Mouse (Mus musculus): ENCODE data around the gene Fbxl14. TPM values are rescaled to one million over a fixed set of nuclear protein-coding genes. Genes with fewer than 3 reads are reported as not detected.
A peak's percentile ranks its signal among the peaks of the same experiment; 100 is the strongest.

The Fbxl14 gene
- polyA plus RNA-seq, 1 experiment, result 21.5 TPM

GRCm38 (mm10) chr6:119487619-119488018 is 8.2 kb downstream of the Fbxl14 start:
- Histone ChIP-seq H3K4me3 (ENCODE audit: insufficient read depth, low read length) (no peak overlapping the region), H3K27ac (ENCODE audit: insufficient read depth, low read length) (no peak overlapping the region), H3K4me1 (ENCODE audit: control insufficient read depth, insufficient read depth, low read length) (peaks cover 7% of the 10 kb centered on the region; the same call in 1 of the 2 replicates)
- no peak for TF ChIP-seq POLR2A (IDR thresholded peaks at IDR 0.05; ENCODE audit: low read depth, low read length)
- no peak for TF ChIP-seq CTCF (IDR thresholded peaks at IDR 0.05; ENCODE audit: borderline replicate concordance, insufficient read depth, low read length)

- Histone ChIP-seq H3K27ac (ENCODE audit: insufficient read depth, low read length) (no peak overlapping the region), H3K4me3 (ENCODE audit: insufficient read depth, low read length) (no peak overlapping the region), H3K4me1 (ENCODE audit: control insufficient read depth, insufficient read depth, low read length) (peaks cover 4% of the 10 kb centered on the region; the same call in 1 of the 2 replicates)
- no peak for TF ChIP-seq POLR2A (IDR thresholded peaks at IDR 0.05; ENCODE audit: low read depth, low read length)
- TF ChIP-seq CTCF (IDR thresholded peaks at IDR 0.05; ENCODE audit: borderline replicate concordance, insufficient read depth, low read length), result peak; percentile 50; the same call in 1 of the 2 replicates
Measured at GRCm38 (mm10) chr6:119489765-119490164, 10.3 kb downstream of the Fbxl14 start.

GRCm38 (mm10) chr6:119490549-119490948 is 11.1 kb downstream of the Fbxl14 start:
- H3K4me3 ChIP-seq (ENCODE audit: insufficient read depth, low read length), result no peak overlapping the region
- H3K27ac ChIP-seq (ENCODE audit: insufficient read depth, low read length), result no peak overlapping the region
- TF ChIP-seq POLR2A (IDR thresholded peaks at IDR 0.05; ENCODE audit: low read depth, low read length) (no peak), CTCF (IDR thresholded peaks at IDR 0.05; ENCODE audit: borderline replicate concordance, insufficient read depth, low read length) (no peak)
- peaks cover 4% of the 10 kb centered on the region; the same call in 1 of the 2 replicates for H3K4me1 ChIP-seq (ENCODE audit: control insufficient read depth, insufficient read depth, low read length)

- Histone ChIP-seq H3K4me1 (ENCODE audit: control insufficient read depth, insufficient read depth, low read length) (peaks cover 3% of the 10 kb centered on the region; the same call in 1 of the 2 replicates), H3K27ac (ENCODE audit: insufficient read depth, low read length) (no peak overlapping the region), H3K4me3 (ENCODE audit: insufficient read depth, low read length) (no peak overlapping the region)
- TF ChIP-seq POLR2A (IDR thresholded peaks at IDR 0.05; ENCODE audit: low read depth, low read length) (no peak), CTCF (IDR thresholded peaks at IDR 0.05; ENCODE audit: borderline replicate concordance, insufficient read depth, low read length) (no peak)
Measured at GRCm38 (mm10) chr6:119491006-119491405, 11.5 kb downstream of the Fbxl14 start.

- no peak for TF ChIP-seq POLR2A (IDR thresholded peaks at IDR 0.05; ENCODE audit: low read depth, low read length)
- no peak for TF ChIP-seq CTCF (IDR thresholded peaks at IDR 0.05; ENCODE audit: borderline replicate concordance, insufficient read depth, low read length)
- H3K4me3 ChIP-seq (ENCODE audit: insufficient read depth, low read length), result no peak overlapping the region
- no peak overlapping the region for H3K27ac ChIP-seq (ENCODE audit: insufficient read depth, low read length)
- H3K4me1 ChIP-seq (ENCODE audit: control insufficient read depth, insufficient read depth, low read length), result no peaks in the 10 kb centered on the region; the same call in 1 of the 2 replicates
Measured at GRCm38 (mm10) chr6:119491997-119492629, 12.6 kb downstream of the Fbxl14 start.

GRCm38 (mm10) chr6:119492630-119493014 is 13.2 kb downstream of the Fbxl14 start:
- H3K4me1 ChIP-seq (ENCODE audit: control insufficient read depth, insufficient read depth, low read length), result no peaks in the 10 kb centered on the region; the same call in 1 of the 2 replicates
- TF ChIP-seq POLR2A (IDR thresholded peaks at IDR 0.05; ENCODE audit: low read depth, low read length), result no peak
- TF ChIP-seq CTCF (IDR thresholded peaks at IDR 0.05; ENCODE audit: borderline replicate concordance, insufficient read depth, low read length), result no peak
- H3K27ac ChIP-seq (ENCODE audit: insufficient read depth, low read length), result no peak overlapping the region

GRCm38 (mm10) chr6:119499271-119499670 is 19.8 kb downstream of the Fbxl14 start:
- no peak overlapping the region for H3K4me3 ChIP-seq (ENCODE audit: insufficient read depth, low read length)
- H3K4me1 ChIP-seq (ENCODE audit: control insufficient read depth, insufficient read depth, low read length), result no peaks in the 10 kb centered on the region
- H3K27ac ChIP-seq (ENCODE audit: insufficient read depth, low read length), result no peak overlapping the region
- TF ChIP-seq CTCF (IDR thresholded peaks at IDR 0.05; ENCODE audit: borderline replicate concordance, insufficient read depth, low read length), result no peak
- no peak for TF ChIP-seq POLR2A (IDR thresholded peaks at IDR 0.05; ENCODE audit: low read depth, low read length)

More at GRCm38 (mm10) chr6:119492630-119493014, 13.2 kb downstream of the Fbxl14 start:
- no peak overlapping the region for H3K4me3 ChIP-seq (ENCODE audit: insufficient read depth, low read length)

GRCm38 (mm10) chr6:119500086-119500485 is 20.6 kb downstream of the Fbxl14 start:
- no peak overlapping the region for H3K27ac ChIP-seq (ENCODE audit: insufficient read depth, low read length)

GRCm38 (mm10) chr6:119502031-119502430 is 22.6 kb downstream of the Fbxl14 start:
- TF ChIP-seq CTCF (IDR thresholded peaks at IDR 0.05; ENCODE audit: borderline replicate concordance, insufficient read depth, low read length) (no peak), POLR2A (IDR thresholded peaks at IDR 0.05; ENCODE audit: low read depth, low read length) (no peak)
- Histone ChIP-seq H3K4me1 (ENCODE audit: control insufficient read depth, insufficient read depth, low read length) (no peaks in the 10 kb centered on the region), H3K4me3 (ENCODE audit: insufficient read depth, low read length) (no peak overlapping the region), H3K27ac (ENCODE audit: insufficient read depth, low read length) (no peak overlapping the region)

More at GRCm38 (mm10) chr6:119500086-119500485, 20.6 kb downstream of the Fbxl14 start:
- H3K4me1 ChIP-seq (ENCODE audit: control insufficient read depth, insufficient read depth, low read length), result no peaks in the 10 kb centered on the region
- H3K4me3 ChIP-seq (ENCODE audit: insufficient read depth, low read length), result no peak overlapping the region
- TF ChIP-seq CTCF (IDR thresholded peaks at IDR 0.05; ENCODE audit: borderline replicate concordance, insufficient read depth, low read length) (no peak), POLR2A (IDR thresholded peaks at IDR 0.05; ENCODE audit: low read depth, low read length) (no peak)

GRCm38 (mm10) chr6:119504756-119505155 is 25.3 kb downstream of the Fbxl14 start:
- H3K27ac ChIP-seq (ENCODE audit: insufficient read depth, low read length), result no peak overlapping the region

More at GRCm38 (mm10) chr6:119504756-119505155, 25.3 kb downstream of the Fbxl14 start:
- TF ChIP-seq CTCF (IDR thresholded peaks at IDR 0.05; ENCODE audit: borderline replicate concordance, insufficient read depth, low read length) (no peak), POLR2A (IDR thresholded peaks at IDR 0.05; ENCODE audit: low read depth, low read length) (no peak)
- no peaks in the 10 kb centered on the region for H3K4me1 ChIP-seq (ENCODE audit: control insufficient read depth, insufficient read depth, low read length)
- H3K4me3 ChIP-seq (ENCODE audit: insufficient read depth, low read length), result no peak overlapping the region
